ENCODE assay signal across 30 mouse cellular contexts in genomic region chr16:36651174-36651766, GRCm38 (mm10). TPM values are rescaled to one million over a fixed set of nuclear protein-coding genes. Genes with fewer than 3 reads are reported as not detected.
DNase-seq lines count a peak whose midpoint lies in the region; ATAC-seq and TF ChIP-seq lines count a peak whose summit lies in the region.
"Had no signal": no experiment of that assay in that cellular context is flagged by ENCODE, and none has a peak within 500 bp of the region (broad histone marks: within the 10 kb centered on the region; RNA-seq: fewer than 3 reads in every experiment).

No protein-coding gene starts in this region.

- no peaks in the 10 kb centered on the region for H3K36me3 ChIP-seq in midbrain, embryonic 11.5 days (ENCODE audit: control insufficient read depth, insufficient read depth, low read length)
- no peaks in the 10 kb centered on the region for H3K36me3 ChIP-seq in midbrain, embryonic 15.5 days (replicated peaks)
- no peaks in the 10 kb centered on the region for H3K36me3 ChIP-seq in hindbrain, postnatal 0 days (ENCODE audit: insufficient read depth, low read length)
- H3K36me3 ChIP-seq: embryonic facial prominence, embryonic 13.5 days; embryonic facial prominence, embryonic 15.5 days; forebrain, embryonic 10.5 days; forebrain, embryonic 12.5 days had no signal

- H3K27ac ChIP-seq in midbrain, embryonic 11.5 days (ENCODE audit: low read depth, low read length): no peak overlapping the region
- H3K27ac ChIP-seq in midbrain, embryonic 15.5 days: no peak overlapping the region
- no peak overlapping the region for H3K27ac ChIP-seq in hindbrain, postnatal 0 days
- H3K27ac ChIP-seq: embryonic facial prominence, embryonic 13.5 days; embryonic facial prominence, embryonic 15.5 days; forebrain, embryonic 10.5 days; forebrain, embryonic 12.5 days had no signal

- WGBS in midbrain, embryonic 11.5 days: 51% methylated on average over 6 of the region's 6 CpGs
- WGBS in midbrain, embryonic 15.5 days: 54% methylated on average over 6 of the region's 6 CpGs
- WGBS in hindbrain, postnatal 0 days: 55% methylated on average over 6 of the region's 6 CpGs

- no peak for TF ChIP-seq CTCF in hindbrain, postnatal 0 days (IDR thresholded peaks at IDR 0.05; ENCODE audit: low read depth)

- no peaks in the 10 kb centered on the region for H3K9me3 ChIP-seq in midbrain, embryonic 11.5 days (ENCODE audit: control insufficient read depth, low read length)
- H3K9me3 ChIP-seq in midbrain, embryonic 15.5 days: no peaks in the 10 kb centered on the region
- no peaks in the 10 kb centered on the region for H3K9me3 ChIP-seq in hindbrain, postnatal 0 days (ENCODE audit: low read length)
- H3K9me3 ChIP-seq: embryonic facial prominence, embryonic 15.5 days; forebrain, embryonic 10.5 days; forebrain, embryonic 12.5 days had no signal

- H3K4me1 ChIP-seq in midbrain, embryonic 11.5 days (ENCODE audit: control insufficient read depth, insufficient read depth, low read length): peaks cover 3% of the 10 kb centered on the region; the same call in 1 of the 2 replicates
- H3K4me1 ChIP-seq in midbrain, embryonic 15.5 days: no peaks in the 10 kb centered on the region
- H3K4me1 ChIP-seq in hindbrain, postnatal 0 days (ENCODE audit: insufficient read depth, low read length): no peaks in the 10 kb centered on the region
- H3K4me1 ChIP-seq: embryonic facial prominence, embryonic 13.5 days; embryonic facial prominence, embryonic 15.5 days had no signal

- no peak overlapping the region for H3K4me3 ChIP-seq in midbrain, embryonic 11.5 days (ENCODE audit: low read depth, low read length)
- H3K4me3 ChIP-seq in midbrain, embryonic 15.5 days: no peak overlapping the region
- H3K4me3 ChIP-seq in hindbrain, postnatal 0 days (ENCODE audit: low read length): no peak overlapping the region
- H3K4me3 ChIP-seq: embryonic facial prominence, embryonic 13.5 days; embryonic facial prominence, embryonic 15.5 days; erythroblast, embryonic 14.5 days; forebrain, embryonic 10.5 days; forebrain, embryonic 12.5 days had no signal

- peak; percentile 33 for DNase-seq in CD4-positive, CD25-positive, alpha-beta regulatory T cell, adult 2 months (ENCODE audit: low read depth, low spot score)
- peak; percentile 74 for DNase-seq in midbrain, embryonic 11.5 days (ENCODE audit: low spot score, missing footprints)
- peak; percentile 51 for DNase-seq in ES-CJ7 (ENCODE audit: low read depth, low spot score)
- peak; percentile 41 for DNase-seq in naive thymus-derived CD4-positive, alpha-beta T cell, adult 2 months (ENCODE audit: low read depth)
- no peak for DNase-seq in hindbrain, postnatal 0 days (ENCODE audit: low spot score)
- no peak for DNase-seq in c-Kit-positive CD71-positive TER-119-positive erythroid progenitor cells, embryonic 14.5 days (ENCODE audit: low spot score)
- DNase-seq: adrenal gland, adult 8-10 months; adrenal gland, postnatal 14 days; adrenal gland, postnatal 36 days; cerebellum, adult 11 months; cerebellum, adult 18-20 months; cerebellum, adult 8-10 months; cerebellum, adult 9-11 months; cerebellum, postnatal 14 days; cerebellum, postnatal 36 days; embryo, embryonic 11 days had no signal

- no peak for ATAC-seq in CD4-positive, CD25-positive, alpha-beta regulatory T cell, adult 4 months
- ATAC-seq in midbrain, embryonic 11.5 days (ENCODE audit: low FRiP score): no peak
- no peak for ATAC-seq in midbrain, embryonic 15.5 days (replicated peaks)
- no peak for ATAC-seq in hindbrain, postnatal 0 days
- ATAC-seq: activated CD4-positive, CD25-positive, alpha-beta regulatory T cell, adult 4 months; forebrain, embryonic 14.5 days; forebrain, embryonic 16.5 days had no signal

- no peak overlapping the region for H3K9ac ChIP-seq in midbrain, embryonic 11.5 days (ENCODE audit: low read length)
- H3K9ac ChIP-seq in midbrain, embryonic 15.5 days: no peak overlapping the region
- no peak overlapping the region for H3K9ac ChIP-seq in hindbrain, postnatal 0 days (replicated peaks; ENCODE audit: low read length)
- H3K9ac ChIP-seq: embryonic facial prominence, embryonic 13.5 days; embryonic facial prominence, embryonic 15.5 days; forebrain, embryonic 12.5 days had no signal

- no peak overlapping the region for H3K4me2 ChIP-seq in midbrain, embryonic 11.5 days
- H3K4me2 ChIP-seq in midbrain, embryonic 15.5 days: no peak overlapping the region
- no peak overlapping the region for H3K4me2 ChIP-seq in hindbrain, postnatal 0 days (ENCODE audit: low read depth, low read length)
- H3K4me2 ChIP-seq: embryonic facial prominence, embryonic 13.5 days; embryonic facial prominence, embryonic 15.5 days; forebrain, embryonic 12.5 days had no signal

- H3K27me3 ChIP-seq in midbrain, embryonic 11.5 days (ENCODE audit: control insufficient read depth, insufficient read depth, low read length): no peaks in the 10 kb centered on the region
- H3K27me3 ChIP-seq in midbrain, embryonic 15.5 days (replicated peaks): no peaks in the 10 kb centered on the region
- H3K27me3 ChIP-seq in hindbrain, postnatal 0 days (ENCODE audit: insufficient read depth, low read length): no peaks in the 10 kb centered on the region
- H3K27me3 ChIP-seq: embryonic facial prominence, embryonic 13.5 days; embryonic facial prominence, embryonic 15.5 days; forebrain, embryonic 12.5 days had no signal

RNA-seq across cellular contexts. Expression of gene Cd86, which starts 14.6 kb away (rescaled TPM):
- polyA plus RNA-seq in CD4-positive, CD25-positive, alpha-beta regulatory T cell, adult 4 months (2017; shearing (Covaris generic)): 10 to 100 TPM; 41.5 to 52.1 TPM
- polyA plus RNA-seq in midbrain, embryonic 11.5 days (2014; fragmentation: Nextera tagmentation; extraction: Ambion mirVana): 1.6 and 2.3 TPM in 2 replicates
- polyA plus RNA-seq in midbrain, embryonic 15.5 days (2015; fragmentation: Nextera tagmentation; extraction: Ambion mirVana): 2.1 and 2.7 TPM in 2 replicates
- 0.58 and 1.2 TPM in 2 replicates for total RNA-seq in hindbrain, postnatal 0 days (2014; rRNA removed)
- 1.9 and 2.1 TPM in 2 replicates for polyA plus RNA-seq in hindbrain, postnatal 0 days (2015; fragmentation: Nextera tagmentation; extraction: Ambion mirVana)
- total RNA-seq: MEL had no signal
- polyA plus RNA-seq: C2C12; erythroblast, embryonic 14.5 days had no signal

RNA-seq across cellular contexts. Expression of gene Ildr1, which starts 42.5 kb away (rescaled TPM):
- 1 to 10 TPM; 6.3 to 7.3 TPM for polyA plus RNA-seq in CD4-positive, CD25-positive, alpha-beta regulatory T cell, adult 4 months (2017; shearing (Covaris generic))
- polyA plus RNA-seq in midbrain, embryonic 11.5 days (2014; fragmentation: Nextera tagmentation; extraction: Ambion mirVana): 0.05 TPM in 1 of 2 replicates, not detected in the other
- 0.52 and 0.61 TPM in 2 replicates for polyA plus RNA-seq in midbrain, embryonic 15.5 days (2015; fragmentation: Nextera tagmentation; extraction: Ambion mirVana)
- 1.1 and 1.8 TPM in 2 replicates for total RNA-seq in hindbrain, postnatal 0 days (2014; rRNA removed)
- polyA plus RNA-seq in hindbrain, postnatal 0 days (2015; fragmentation: Nextera tagmentation; extraction: Ambion mirVana): 0.81 and 1.2 TPM in 2 replicates
- total RNA-seq: adrenal gland, adult 18-20 months; adrenal gland, adult 8-10 months; adrenal gland, postnatal 14 days; adrenal gland, postnatal 36 days; common myeloid progenitor, adult 5-6 weeks; MEL had no signal
- polyA plus RNA-seq: C2C12; erythroblast, embryonic 14.5 days; forebrain, embryonic 14.5 days had no signal

Comparison
In these comparisons a context has a peak if more than half of its experiments do, and no peak if none do; other contexts are left out.
1. DNase-seq: peak in CD4-positive, CD25-positive, alpha-beta regulatory T cell, adult 2 months (single experiment), midbrain, embryonic 11.5 days (single experiment), ES-CJ7 (single experiment) and naive thymus-derived CD4-positive, alpha-beta T cell, adult 2 months (single experiment); none in hindbrain, postnatal 0 days (single experiment) and c-Kit-positive CD71-positive TER-119-positive erythroid progenitor cells, embryonic 14.5 days (single experiment).
2. RNA of gene Cd86, which starts 14.6 kb away (polyA plus RNA-seq): 41.5 to 52.1 TPM in CD4-positive, CD25-positive, alpha-beta regulatory T cell, adult 4 months; 2.1 to 2.7 TPM in midbrain, embryonic 15.5 days, 1.9 to 2.1 TPM in hindbrain, postnatal 0 days and 1.6 to 2.3 TPM in midbrain, embryonic 11.5 days; every median in the first group is over 10 times any median in the second.